Mouse (Mus musculus) heart, adult 8-10 months (tissue): ENCODE results near the gene 2610507B11Rik. TPM values are rescaled to one million over a fixed set of nuclear protein-coding genes. Genes with fewer than 3 reads are reported as not detected.

Experiments
- DNase-seq: peaks from one replicate; pipeline ENCODE4 v3.0.0; 2022; ENCODE audit warnings: low spot score
- total RNA-seq, 4 experiments: library from RNA; stranded (reverse); gene quantifications; 2 replicates each; pipeline ENCODE4 v1.2.4; 2022

Gene 2610507B11Rik
- total RNA-seq, 4 experiments from 2014 or later: 201 to 242 (median 210) TPM

DNA sequence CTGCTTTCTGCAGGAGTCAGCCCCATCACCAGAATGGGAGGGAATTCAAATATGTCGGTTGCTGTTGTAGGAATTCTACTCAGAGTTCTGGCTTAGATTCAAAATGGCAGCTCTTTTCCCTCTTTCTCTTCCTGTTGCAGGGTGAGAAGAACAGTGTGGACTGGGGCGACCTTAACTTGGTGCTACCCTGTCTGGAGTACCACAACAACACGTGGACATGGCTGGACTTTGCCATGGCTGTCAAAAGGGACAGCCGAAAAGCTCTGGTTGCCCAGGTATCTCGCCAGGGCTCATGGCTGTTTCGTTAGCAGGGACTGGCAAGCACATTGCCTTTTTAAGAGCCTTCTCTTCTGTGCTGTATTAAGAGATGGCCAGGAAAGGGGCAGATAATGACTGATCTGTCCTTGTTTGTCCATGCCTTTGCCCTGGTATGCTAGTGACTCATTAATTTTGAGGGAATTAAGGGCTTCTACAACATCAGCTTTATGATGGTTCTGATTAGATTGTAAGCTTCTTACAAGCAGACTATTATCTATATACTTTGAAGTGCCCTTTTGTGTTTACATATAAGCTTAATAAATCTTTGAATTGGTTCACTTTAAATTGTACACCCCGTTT, 27.7 kb downstream of the 2610507B11Rik start:
- no peak for DNase-seq

DNA sequence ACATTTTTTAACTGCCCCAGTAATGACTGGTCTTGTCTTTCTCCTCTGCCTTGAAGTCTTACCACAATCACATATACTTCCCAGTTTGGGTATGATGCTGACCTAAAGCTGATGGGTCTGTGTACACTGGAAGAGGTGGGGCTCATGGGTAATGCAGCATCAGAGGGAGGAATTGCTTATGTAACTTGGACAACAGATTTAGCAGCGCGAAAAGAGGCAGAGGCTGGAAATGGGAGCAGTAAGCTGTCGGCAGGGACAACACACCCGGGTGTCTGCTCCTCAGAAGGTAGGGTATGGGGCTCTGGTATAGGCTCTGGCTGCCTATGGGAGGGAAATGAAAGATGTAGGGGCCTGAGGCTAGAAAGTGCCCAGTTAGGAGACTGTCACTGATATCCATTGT, 29.1 kb downstream of the 2610507B11Rik start, which contains the start of gene BC030499:
Gene BC030499, plus strand, starts transcription at position 188 of the 400 bp plus-strand sequence.
- no peak for DNase-seq

DNA sequence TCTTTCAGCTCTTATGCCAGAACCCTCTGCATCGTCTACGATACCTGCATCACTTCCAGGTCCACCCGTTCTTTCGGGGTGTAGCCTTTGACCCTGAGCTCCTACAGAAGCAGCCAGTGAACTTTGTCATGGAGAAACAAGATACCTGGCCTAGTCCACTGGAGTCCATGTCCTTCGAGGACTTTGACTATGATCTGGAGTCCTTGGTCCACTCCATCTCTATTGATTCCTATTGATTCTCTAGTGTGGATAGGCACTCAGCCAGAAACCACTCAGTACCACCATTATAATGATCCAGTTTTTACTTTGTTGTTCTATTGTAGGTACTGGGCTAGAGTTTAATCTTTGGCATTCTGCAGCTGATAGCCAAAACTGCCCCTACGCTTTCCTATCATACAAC, 33.0 kb downstream of the 2610507B11Rik start:
- DNase-seq: no peak

DNA sequence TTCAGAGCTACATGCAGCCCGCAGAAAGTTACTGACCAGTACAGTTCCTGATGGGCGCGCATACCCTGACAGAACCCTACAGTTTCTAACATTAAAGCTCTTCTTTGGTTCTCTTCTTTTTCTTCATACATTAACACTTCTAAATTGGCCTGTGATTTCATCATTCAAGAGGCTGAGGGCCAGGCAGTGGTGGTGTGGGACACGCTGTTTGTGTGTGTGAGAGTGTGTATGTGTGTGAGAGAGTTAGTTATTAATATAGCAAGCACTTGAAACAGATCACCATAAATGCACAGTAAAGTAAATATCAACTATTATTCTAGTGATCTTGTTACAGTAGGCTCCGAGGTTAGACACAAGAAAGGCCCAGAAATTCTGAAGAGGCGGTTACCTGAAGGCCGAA, 39.4 kb downstream of the 2610507B11Rik start:
- DNase-seq: no peak

DNA sequence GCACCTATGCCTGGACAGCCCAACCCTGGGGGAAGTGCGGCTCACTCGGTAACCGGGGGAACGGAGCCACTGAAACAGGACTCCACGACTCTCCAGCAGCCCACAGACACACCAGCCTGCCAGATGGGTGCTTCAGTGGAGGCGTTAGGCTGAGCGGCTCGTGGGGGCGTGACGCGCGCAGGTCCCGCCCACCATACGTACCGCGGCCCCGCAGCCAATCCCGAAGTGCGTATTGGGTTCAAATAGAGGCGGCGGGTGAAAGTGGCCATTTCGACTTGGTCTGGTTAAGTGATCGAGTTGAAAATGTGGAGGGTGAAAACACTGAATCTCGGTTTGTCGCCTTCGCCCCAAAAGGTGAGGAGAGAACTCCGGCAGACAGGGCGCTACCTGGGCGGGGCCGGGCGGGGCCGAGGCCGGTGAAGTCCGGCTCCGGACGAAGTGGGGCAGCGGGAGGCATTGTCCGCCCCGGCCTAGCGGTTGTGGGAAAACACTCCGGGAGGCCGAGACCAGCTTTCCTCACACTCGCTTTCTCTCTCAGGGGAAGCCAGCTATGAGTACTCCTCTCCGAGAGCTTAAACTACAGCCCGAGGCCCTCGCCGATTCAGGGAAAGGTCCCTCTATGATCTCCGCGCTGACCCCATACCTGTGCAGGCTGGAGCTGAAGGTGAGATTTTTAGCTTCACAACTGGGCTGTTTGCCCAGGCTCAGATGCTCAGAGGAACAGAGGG, 40.0 kb downstream of the 2610507B11Rik start, which contains the start of gene Spag5:
Gene Spag5, plus strand, starts transcription at position 173 of the 728 bp plus-strand sequence.
- peak; percentile 88 for DNase-seq

DNA sequence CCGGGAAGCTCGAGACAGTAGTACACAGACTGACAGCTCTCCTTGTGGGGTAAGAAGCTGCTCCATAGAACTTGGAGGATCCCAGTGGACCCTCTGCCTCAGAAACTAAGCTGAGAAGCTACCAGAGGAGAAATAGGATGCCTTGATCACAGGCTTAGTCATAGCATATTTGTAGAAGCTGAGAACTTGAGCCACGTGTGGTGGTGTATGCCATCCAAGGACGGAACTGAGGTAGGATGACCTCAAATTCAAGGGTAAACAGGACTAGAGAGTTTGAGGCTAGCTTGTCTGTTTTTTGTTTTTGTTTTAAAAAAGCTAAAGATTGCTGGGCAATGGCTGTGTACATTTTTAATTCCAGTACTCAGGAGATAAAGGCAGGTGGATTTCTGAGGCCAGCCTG, 43.7 kb downstream of the 2610507B11Rik start:
- no peak for DNase-seq

DNA sequence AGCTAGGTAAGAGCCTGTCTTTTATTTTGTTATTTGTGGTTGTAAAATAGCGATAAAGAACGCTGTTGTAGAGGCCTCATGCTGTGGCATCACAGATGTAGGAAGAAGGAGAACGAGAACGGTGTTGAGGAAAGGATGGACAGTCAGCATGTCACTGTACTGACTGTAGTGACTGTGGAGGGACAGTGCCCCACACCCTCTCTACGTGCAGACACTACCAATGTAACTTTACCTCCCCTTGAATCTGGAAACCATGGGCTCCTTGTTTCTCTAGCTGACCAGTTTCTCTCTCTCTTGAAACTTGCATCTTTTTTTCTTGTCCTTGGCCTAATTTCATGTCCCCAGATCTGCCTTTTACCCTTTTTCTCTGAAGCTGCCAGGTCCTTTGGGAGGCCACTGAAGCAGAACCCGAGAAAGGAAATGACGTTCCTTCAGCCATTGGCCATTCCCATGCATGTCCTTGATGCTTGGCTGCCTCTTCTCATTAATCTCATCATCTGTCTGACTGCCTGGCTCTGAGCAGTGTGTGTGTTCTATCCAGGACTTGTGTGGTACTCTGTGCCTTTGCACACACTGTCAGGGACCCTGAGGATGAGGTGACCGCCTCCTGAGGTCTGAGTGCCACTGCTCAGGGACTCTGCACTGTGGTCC, 49.4 kb downstream of the 2610507B11Rik start:
- DNase-seq: no peak

DNA sequence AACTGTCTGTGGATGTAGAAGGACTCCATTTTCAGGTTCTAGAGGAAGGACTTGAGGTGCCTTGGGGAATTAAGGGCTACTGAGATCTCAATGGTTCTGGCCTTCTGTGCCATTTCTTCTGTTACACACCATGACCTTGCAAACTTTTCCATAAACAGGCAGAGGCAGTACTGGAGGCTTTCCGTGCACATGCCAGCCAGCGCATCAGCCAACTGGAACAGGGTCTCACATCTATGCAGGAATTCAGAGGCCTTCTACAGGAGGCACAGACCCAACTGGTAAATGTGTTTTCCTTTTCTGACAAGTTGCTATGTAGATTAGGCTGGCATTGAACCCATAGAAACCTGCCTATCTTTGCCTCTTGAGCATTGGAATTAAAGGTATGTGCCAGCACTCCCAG, 52.1 kb downstream of the 2610507B11Rik start:
- no peak for DNase-seq

DNA sequence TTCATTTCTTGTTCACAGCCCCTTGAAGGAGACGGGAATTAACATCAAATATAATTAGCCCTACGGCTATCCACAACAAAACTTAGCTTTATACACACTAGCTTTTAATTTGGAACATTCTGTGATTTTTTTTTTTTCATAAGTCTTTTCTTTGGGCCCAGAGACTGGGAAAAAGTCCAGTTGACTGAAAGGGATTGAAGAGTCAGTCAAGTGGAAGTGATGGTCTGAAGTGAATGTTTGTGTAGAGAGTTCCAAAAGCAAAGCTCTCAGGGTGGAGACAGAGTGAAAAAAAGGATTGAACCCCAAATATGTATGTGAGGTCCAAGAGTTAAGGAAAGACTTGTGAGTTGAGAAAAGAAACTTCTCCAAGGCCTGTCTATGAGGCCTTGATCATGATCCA, 56.9 kb downstream of the 2610507B11Rik start:
- DNase-seq: no peak

DNA sequence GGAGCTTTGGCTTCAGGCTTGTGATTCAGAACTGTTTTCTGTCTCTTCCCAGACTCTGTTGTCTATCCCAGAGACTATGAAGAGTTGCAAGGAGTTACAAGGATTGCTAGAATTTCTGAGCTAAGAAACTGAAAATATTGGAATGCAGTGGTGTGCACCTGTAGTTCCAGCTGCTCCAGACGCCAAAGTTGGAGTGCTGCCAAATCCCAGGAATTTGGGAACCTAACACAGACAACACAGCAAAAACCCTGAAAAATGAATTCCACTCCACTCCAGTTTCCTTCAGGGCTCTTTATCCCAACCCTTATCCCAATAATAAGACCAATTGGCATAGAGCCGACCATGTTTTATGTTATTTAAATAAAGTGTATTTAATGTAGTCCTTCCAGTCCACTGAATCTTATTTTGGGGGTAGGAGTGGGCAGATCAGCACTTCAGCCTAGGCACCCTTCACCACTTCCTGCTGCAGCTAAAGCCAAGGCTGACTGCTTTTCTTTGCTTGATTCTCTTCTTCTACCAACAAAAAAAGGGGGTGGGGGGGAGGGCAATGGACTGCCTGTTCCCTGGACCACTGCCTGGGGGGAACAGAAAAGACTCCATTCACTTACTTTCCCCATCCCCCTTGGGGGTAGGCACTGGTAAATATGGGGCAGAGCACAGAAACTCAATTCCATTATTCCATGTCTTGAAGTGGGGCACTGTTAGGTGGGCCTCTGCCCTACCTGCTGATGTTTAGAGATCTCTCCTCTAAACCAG, 60.7 kb downstream of the 2610507B11Rik start:
- DNase-seq: no peak

DNA sequence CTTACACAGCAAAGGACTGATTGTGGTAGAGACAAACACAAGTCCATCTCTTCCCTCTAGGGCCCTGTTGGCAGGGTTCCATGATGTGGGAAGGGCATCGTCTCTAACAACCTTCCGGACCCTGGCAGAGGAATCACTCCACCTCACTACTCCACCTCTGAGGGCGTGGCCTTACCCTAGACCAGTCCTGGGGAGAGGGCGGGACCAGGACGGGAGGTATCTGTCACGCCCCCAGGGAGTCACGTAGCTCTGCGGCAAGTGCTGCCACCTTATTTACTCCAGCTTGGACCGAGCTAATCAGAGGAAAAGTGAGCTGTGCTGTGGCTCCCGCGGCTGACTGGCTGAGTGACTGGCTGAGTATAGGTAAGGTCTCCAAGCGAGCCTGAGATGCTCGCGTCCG, 61.3 kb downstream of the 2610507B11Rik start, which contains the start of gene Aldoc:
Gene Aldoc, plus strand, starts transcription at position 109 of the 400 bp plus-strand sequence.
- DNase-seq: no peak

DNA sequence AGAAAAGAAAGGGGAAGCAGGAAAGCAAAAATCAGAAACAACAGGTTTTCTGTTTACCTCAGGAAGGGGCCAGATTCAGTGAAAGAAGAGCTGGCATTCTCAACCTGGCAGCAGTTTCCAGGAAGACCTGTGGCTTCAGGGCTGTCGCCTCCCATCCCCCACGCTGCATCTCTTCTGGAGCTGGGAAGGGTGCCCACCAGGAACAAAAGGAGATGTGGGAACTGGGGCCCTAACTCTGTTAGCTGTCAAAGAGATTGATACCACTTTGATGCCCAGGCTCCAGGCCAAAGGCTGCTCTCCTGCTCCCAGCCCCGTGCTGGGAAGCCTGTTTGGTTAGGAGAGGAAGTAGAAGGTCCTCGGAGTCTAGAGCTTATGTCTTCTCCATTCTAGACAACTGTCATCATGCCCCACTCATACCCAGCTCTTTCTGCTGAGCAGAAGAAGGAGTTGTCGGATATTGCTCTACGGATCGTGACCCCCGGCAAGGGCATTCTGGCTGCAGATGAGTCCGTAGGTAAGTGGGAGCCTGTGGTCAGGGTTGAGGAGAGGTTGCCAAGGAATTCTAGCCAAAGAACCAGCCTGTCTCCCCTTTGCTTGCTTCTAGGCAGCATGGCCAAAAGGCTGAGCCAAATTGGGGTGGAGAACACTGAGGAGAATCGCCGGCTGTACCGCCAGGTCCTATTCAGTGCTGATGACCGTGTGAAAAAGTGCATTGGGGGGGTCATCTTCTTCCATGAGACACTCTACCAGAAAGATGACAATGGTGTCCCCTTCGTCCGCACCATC, 62.6 kb downstream of the 2610507B11Rik start:
- DNase-seq: no peak

DNA sequence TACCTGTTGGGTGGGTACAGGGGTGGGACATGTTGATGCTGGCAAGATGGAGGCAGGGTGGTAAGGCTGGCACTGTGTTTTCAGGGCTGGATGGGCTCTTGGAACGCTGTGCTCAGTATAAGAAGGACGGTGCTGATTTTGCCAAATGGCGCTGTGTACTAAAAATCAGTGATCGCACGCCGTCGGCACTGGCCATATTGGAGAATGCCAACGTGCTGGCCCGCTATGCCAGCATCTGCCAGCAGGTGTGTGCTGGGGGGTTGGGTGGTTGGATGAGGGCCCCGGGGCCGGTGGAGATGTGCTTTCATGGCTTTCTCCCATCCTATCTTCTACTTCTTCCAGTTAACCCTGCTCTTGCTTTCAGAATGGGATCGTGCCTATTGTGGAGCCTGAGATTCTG, 63.4 kb downstream of the 2610507B11Rik start:
- DNase-seq: no peak

DNA sequence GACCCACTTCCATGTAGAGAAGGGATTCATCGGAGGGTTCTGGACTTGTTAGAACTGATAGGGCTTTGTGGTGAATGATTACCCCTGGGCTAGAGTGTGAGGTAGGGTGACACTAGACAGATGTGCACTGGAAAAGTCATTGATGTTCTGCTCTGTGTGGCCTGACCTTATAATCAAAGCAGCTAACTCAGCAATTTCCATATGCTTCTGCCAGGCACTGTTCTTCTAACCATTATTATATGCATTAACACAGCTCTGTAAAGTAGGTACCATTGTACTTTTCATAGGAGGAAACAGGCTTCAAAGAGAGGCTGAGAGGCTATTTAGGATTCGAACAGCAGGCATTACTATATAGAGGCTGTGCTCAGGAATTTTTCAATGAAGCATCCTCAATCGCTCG, 65.7 kb downstream of the 2610507B11Rik start:
- no peak for DNase-seq

DNA sequence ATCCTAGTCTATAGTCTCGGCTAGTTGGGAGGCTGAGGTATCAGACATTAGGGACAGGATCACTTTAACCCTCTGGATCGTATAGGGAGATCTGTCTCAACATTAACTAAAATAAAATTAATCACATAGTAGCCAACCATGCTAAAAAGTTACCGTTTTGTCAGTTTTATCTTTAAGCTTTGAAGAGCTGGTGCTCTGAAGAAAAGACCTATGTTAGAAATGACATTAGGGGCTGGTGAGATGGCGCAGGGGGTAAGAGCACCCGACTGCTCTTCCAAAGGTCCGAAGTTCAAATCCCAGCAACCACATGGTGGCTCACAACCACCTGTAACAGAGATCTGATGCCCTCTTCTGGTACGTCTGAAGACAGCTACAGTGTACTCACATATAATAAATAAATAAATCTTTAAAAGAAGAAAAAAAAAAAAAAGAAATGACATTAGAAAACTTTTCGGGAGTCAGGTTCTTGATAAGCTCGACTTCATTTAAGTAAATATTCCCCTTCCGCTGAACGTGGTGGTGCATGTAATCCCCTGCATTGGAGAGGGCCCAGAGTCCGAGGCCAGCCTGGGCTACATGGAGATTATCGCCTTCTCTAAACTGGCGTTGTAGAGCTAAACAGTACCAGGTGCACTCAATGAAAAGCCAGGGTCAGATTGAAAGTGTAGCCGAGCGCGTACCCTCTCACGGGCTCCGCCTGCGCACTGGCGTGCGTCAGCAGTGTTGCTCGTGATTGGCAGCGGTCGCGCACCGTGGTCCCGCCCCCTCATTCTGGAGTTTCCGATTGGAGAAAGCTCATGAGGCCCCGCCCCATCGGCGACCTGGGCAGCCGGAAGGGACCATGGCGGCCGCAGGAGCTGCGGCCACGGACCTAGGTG, 66.3 kb downstream of the 2610507B11Rik start, which contains the start of gene Pigs:
Gene Pigs, plus strand, starts transcription at position 782 of the 878 bp plus-strand sequence.
- DNase-seq: peak; percentile 97

DNA sequence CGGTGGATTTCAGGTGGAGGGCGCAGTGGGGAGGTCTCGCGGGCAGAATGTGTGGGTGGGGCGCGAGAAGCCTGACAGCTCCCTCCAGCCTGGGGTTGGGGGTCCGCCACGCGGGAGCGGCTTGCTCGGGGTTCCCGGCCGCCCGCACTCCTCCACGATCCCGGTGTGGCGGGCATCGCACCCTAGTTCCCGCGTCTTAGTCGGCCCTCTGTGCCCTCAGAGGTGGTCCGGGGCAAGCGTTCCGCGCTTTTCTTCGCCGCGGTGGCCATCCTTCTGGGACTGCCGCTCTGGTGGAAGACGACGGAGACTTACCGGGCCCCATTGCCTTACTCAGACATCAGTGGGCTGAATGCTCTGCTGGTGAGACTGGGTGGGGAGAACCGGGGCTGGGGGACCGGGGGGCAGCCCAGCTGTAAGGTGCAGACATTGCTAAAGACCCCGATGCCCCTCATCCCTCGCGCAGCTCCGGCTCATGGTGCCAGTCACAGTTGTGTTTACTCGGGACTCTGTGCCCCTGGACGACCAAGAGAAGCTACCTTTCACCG, 67.0 kb downstream of the 2610507B11Rik start:
- no peak for DNase-seq

DNA sequence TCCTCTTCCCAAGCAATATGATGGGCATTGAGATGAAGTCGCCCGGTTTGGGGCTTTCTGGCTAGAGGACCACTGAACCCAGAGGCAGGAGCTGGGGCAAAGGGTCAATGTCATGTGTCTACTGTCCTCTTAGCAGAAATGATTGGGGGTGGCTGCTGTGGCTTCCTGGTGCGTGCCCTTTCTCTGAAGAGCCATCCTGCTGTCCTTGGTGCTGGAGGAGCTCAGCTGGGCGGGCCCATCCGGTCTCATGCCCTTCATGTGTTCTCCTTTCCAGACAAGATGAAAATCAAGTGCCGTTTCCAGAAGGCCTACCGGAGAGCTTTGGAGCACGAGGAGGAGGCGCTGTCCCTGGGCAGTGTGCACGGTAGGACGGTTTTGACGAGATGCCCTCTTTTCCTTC, 71.1 kb downstream of the 2610507B11Rik start:
- DNase-seq: no peak

DNA sequence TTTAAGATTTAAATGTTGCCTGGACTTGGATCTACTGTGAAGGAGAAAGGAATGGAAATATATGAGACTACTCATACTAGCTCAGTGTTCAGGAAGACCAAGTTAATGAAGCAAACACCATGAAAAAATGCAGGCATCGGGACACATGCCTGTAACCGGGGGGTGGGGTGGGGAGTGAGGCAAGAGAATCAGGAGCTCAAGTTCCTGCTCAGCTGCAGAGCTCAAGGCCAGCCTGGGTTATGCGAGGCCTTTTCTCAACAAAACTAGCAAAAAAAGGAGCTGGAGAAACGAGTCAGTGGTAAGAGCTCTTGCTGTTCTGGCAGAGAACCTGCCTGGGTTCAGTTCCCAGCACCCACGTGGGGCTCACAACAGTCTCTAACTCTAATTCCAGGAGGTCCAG, 72.4 kb downstream of the 2610507B11Rik start:
- DNase-seq: no peak

DNA sequence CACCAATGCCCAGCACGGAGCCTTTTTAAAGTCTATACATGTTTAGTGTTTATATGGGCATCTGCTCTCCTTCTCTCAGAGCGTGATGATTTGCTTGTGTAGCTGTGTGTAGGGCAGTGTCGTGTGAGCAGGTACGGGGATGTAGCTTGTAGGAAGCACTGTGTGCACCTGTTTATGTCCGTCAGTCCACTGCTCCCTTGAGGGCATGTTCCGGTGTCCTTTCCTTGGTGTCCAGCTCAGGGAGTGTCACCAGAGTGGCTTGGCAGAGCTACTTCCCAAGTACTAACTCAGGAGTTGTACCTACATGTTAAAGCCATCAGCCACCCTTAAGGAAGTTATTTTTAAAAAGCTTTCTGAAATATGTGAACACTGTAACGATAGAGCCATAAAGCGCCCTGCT, 75.5 kb downstream of the 2610507B11Rik start:
- no peak for DNase-seq
